Mouse (Mus musculus) ovary, postnatal 10 days (tissue): ENCODE data around the gene Nat10.

ENCODE experiments used
- DNase-seq: peaks from one replicate; pipeline ENCODE4 v3.0.0; 2022; ENCODE audit warnings: low spot score

The Nat10 gene

DNA sequence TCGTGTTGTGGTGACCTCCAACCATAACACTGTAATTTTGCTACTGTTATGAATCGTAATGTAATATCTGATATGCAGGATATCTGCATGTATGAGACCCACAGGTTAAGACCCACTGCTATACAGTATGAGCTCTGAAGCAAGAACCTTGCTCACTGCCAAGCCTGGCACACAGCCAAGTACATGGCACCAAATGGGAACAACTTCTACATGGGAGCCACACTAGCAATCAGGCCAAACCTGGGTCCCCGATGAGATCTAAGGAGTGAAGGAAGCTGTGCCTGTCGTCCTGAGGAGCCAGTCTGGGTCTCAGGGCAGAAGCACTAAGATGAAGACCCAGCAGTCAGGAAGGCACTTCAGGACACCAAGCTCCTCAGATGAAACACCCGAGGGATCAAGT, 15.6 kb downstream of the Nat10 start:
- no peak for DNase-seq

DNA sequence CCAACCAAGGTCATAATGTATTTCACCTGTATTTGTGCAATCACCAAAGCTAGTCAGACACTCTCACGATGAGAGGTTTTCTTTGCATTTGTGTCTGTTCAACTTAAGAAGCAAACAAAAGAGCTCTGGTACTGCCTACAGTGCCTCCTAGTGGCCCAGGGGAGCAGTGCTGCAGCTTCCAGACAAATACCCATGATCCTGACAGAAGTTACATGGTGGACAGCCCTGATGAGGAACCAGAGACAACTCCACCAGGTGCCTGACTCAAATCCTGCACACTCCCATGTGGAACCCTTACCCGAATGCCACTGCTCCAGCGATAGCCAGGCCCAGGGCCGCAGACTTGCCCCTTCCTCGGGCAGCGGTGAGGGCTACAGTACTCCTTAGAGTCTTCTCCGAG, 17.1 kb downstream of the Nat10 start:
- DNase-seq = no peak

DNA sequence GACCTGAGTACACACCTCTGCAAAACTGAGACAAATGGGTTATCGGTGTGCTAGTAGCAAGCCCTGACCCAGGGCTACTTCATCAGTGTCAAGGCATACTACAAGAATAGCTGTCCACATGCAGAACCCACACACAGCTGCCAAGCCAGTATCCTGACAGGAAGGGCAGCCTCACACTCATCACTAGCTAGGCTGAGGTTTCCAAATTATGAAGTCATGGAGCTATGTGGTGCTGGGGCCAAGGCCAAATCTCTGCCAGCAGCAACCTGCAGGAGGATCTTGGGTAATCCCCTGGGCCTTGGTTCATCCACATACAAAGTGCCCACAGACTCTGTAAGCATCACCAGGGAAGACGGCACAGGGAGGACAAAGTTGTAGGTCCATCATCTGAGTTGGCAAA, 17.5 kb downstream of the Nat10 start:
- DNase-seq = no peak

DNA sequence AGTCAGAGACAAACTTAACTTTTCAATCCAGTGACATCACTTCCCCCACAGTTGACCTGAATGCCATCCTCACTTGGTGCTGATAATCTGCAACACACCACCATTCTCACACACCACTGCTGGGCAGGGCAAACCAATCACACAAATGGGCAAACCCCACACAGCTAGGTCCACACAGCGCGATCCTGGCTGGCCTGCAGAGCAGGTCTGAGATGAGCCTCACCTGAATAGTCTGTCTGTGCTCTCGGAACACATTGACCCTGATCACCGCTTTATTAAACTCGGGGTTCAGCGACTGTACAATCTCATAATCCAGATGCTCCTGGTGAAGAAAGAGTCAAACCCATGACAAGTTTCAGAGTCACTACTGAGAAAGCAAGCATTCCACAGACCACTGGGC, 18.2 kb downstream of the Nat10 start:
- DNase-seq = no peak

DNA sequence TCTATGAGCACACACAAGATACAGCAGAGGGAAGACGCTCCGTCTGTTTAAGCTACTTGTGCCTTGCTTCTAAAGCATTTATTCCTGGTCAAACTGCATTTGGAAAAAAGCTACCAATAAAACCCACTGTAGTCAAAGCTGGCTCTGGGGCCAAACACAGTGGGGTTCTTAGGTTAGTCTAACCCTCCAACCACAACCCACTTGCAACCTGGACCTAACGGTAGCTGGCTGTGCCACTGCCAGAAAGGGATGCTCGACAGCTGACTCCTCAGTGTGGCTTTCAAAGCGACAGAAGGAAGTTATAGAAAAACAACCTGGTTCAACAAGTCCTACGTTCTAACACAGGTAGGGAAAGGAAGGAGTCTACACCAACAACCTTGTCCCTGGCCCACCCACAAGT, 29.6 kb downstream of the Nat10 start:
- DNase-seq = no peak

DNA sequence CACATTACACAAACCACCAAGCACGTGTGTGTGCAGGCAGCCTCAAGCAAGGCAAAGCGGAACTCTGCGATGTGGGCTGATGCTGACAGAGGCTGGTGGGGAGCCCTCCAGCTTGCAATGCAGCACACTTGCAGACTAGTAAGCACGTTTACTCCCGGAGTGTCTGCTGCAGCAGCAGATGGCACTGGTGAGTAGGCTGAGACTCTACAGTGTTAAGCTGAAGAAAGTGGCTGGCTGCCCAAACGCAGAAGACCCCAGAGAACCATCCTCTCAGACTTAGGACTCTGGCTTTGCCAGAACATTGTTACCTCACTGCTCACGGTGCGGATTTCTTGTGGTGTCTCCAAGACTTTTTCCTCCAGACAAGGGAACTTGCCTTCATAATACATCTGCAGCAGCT, 30.1 kb downstream of the Nat10 start:
- no peak for DNase-seq

DNA sequence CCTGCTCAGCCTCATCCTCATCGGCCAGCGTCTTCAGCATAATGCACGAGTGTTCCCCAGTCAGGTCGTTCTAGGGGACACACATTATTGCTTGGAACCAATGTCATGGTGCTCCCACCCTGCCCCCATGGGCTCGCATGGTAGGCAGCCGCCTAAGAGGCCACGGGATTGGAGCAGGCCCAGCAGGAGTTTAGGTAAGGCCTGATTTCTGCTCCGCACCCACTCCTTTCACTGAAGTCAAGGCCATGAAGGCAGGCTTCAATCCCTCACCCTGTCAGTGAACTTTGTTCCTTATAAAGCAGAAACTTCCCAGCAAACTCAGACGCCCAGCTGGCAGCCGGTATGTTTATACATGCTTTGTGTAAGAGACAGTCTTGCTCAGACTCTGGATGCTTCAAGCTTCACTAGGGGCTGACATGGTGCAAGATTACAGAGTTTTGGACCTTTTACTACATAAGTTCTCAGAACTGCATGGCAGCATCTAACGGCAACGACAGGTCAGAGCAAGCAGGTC, 33.0 kb downstream of the Nat10 start:
- DNase-seq = no peak

DNA sequence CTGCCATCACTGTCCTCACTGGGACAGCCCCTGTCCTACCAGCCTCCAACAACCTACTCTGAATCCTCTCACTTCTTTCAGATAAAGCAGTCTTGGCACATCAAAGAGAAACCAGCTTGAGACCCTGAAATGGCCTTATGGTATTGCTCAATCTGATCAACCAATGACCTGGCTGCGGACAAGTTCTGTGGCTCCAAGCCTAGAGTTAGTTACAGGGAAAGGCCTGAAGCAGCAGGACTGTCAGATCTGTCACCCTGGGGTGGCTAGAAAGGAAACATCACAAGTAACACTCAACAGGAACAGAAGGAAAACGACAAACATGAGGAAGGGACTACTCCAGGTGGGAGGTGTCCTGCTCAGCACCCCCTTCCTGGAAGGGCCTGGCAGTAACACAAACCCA, 36.5 kb downstream of the Nat10 start:
- no peak for DNase-seq

DNA sequence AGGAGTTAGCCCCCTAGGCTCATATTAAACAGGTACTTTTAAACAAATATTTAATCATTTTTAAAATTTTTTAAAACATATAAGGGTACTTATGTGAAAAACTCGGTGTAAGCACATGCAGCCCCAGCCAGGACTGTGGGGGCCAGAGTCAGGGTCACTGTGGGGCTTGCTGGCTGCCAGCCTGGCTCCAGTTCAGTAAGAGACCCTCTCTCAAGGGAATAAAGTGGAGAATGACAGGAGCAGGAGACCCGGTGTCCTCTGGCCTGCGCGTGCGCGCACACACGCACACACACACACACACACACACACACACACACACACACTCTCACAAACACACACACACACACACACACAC, 41.8 kb downstream of the Nat10 start:
- no peak for DNase-seq

DNA sequence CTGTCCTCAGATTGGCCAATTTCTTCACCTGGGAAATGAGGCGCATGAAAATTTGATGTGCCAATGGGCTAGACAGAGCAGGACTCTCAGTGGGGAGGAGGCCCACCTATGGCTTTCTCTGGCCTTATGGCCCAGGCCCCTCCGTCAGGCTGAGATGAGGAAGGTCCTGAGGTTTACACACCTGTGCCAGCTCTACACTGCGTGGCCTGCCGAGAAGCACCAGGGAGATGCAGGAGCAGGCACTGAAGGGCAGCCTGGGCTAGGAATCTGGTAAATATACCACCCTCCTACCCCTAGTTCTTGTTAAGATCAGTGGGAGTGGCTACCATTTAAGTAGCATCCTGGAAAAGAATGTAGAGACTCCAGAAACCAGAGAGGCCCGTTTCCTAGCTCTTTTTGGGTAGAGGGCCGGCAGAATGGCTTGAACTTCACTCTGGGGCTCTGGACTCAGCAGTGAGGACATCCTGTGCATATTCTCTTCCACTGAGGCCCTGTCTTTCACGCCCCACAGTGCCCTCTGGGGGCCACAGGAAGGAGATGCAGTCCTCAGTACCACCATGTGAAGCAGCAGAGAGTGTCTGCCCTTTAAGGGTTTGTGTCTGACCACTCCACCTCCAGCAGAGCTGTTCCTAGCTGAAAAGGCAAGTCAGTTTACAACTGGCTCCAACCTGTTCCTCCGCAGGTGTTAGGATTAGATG, 42.3 kb downstream of the Nat10 start:
- peak; percentile 39 for DNase-seq

DNA sequence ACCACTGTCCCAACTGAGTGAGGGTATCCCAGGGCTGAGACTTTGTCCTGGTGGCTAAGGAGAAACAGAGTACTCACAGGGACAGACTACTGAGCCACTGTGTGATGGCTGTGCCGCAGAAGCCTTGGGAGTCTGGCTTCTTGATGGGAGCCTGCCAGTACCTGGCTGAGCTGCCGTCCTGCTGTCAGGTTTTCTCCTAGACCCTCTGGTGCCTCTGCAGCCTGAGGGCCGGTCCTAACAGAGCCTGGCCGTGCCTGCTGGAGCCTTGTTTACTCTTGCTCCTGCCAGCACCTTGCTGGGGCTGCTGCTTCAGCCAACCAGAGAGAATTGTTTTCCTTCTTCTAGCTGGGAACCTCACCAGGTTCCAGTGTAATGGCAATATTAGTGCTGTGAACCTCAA, 46.7 kb downstream of the Nat10 start:
- DNase-seq = no peak

DNA sequence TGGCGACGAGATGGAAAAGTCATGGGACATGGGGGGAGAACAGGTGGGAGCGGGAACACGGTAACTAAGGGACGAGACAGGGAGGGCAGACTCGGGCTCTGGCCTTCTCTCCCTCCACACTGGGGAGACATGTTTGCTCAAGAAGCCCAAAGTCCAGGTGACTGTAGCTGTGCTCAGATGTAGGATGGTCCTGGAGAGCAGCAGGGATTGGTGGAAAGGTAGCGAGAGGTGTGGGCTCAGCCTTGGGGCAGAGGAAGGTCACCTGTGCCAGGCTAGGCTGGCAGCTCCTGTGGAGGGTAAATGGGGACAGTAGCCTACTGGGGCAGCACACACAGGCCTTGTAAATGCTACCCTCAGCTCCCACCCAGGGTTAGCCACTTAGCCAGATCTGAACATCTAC, 47.2 kb downstream of the Nat10 start:
- no peak for DNase-seq

DNA sequence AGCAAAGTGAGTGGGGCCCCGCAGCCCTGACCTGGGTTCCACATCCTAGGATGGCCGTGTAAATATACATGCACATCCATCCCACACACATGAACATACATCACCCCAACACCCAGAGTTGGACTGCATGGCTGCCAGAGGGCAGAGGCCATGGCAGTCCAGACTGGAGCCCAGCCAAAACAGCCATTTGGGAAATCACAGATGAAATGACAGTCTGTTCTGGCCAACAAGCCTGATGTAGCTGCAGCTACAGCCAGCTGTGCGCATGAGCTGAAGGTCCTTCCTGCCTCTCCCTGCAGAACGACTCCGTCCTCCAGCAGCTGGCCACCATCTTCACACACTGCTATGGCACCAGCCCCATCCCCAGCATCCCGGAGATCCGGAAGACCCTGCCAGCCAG, 50.2 kb downstream of the Nat10 start:
- no peak for DNase-seq

DNA sequence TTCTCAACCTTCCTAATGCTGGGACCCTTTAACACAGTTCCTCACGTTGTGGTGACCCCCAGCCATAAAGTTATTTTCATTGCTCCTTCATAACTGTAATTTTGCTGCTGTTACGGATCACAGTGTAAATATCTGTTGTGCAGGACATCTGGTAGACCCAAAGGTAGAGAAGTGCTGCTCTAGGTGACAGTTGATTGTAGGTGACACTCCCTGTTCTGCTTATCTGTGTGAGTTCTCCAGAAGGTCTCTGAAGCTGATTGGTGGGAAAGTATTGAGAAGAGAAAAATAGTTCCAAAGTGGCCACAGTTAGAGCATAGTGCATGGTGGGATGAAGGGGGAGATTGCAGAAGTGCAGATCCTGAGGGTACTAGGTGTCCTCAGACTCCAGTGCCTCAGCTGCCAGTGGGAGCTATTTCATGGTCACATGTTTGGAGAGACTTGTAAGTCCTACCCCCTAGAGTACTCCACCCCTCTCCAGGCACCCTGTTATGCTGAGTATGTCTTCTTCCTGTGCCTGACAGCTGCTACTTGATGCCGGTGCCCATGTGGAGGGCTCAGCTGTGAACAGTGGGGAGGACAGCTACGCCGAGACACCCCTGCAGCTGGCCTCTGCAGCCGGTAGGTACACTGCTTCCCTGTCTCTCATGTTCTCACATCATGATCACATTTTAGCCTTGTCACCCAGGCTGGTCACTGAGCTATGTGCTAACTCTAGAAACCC, 53.9 kb downstream of the Nat10 start:
- no peak for DNase-seq

DNA sequence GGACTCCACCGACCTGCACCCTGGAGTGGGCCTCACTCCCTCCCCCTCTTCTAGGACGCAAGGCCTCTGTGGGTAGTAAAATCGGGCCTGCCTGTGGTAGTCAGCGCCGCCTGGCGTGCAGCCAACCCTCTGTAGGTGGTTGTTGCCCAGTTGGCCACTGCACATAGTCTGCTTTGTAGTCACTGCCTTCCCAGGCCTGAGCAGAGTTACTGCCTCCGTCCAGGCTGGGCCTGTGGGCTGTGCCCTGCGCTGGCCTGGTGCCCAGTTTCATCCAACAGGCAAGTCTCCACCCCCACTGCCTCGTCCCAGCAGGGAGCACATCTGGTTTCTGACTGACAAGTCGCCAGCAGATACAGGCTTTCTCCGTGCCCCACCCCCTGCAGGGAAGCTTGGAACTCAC, 54.8 kb downstream of the Nat10 start:
- peak; percentile 35 for DNase-seq

DNA sequence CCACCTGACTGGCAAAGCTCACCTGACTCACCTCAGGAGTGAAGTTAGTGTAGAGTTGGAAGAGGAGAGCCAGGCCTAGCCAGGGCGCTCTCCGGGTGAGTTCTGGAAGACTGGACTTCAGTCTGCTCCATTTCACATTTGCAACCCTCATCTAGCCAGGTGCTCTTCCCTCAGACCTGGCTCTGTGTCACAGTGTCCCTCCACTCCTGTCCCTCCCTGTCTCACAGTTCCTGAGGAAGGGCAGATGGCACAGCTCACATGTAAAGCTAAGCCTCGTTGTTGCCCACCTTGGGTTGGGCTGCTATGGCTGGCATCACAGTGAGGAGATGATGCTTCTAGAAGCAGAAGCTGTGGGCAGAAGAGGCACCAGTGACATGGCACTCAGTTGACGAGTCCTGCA, 55.2 kb downstream of the Nat10 start:
- DNase-seq = no peak

DNA sequence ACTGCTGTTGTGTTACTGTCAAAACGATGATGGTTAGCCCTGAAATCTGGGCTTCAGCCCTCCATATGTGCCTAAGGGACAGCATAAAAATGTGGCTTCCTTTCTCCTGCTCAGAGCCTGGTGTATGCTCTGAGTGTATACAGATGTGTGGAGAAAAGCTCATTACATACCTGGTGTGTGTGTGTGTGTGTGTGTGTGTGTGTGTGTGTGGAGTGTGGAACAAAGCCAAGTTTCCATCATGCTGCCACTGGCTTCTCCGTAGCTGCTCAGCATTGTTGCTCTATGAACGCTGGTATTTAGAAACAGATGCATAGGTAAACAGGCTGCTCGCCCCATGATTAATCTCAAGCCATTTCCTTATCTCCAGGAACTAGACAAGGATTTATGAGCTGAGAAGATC, 57.2 kb downstream of the Nat10 start:
- no peak for DNase-seq

DNA sequence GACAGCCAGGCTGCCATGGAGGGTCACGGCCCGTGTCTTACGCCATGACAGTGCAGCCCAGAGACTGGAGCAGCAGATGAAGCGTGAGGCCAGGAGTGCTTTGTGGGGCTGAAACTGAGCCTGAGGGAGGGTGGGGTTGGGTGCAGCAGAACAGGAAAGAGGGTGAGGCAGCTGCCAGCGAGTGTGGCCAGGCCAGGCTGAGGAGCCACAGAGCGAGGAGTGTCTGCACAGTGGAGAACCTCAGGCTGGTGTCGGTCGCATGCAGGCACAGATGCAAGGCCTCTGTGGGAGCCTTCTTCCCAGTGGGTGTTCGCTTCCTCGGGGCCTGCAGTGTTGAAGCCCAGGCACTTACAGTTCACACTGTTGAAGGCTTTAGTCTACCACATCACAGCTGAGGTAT, 57.7 kb downstream of the Nat10 start:
- DNase-seq = no peak

DNA sequence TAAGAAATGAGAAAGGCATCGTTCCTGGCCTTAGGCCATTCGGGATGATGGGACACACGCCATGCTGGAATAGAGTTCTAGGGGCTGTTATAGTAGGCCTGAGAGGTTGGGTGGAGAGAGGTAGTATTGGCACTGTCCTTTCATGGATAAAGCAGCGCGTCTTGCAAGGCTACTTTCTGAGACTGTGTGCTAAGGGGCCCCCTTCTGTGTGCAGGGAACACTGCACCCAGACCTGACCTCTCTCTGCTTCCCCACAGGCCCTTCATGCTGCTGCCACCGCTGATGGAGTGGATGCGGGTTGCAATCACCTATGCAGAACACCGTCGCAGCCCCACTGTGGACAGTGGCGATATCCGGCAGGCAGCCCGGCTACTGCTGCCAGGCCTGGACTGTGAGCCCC, 60.6 kb downstream of the Nat10 start:
- no peak for DNase-seq

DNA sequence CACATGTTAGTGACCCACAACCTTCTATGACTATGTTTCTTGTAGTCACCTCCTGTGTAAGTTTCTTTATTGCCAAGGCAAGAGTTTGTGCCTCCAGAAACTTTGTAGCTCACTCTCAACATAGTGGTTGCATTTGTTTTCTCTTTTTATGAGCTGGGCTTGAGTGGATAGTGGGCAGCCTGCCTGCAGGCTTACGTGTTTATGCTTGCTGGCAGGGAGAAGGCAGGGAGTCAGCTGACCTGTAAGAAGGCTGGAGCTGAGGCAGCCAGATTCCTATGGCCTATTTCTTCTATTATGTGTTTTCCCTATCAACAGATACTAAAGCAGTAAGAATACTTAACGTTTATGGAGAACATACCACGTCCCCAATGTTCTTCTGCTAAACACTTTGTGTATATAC, 64.9 kb downstream of the Nat10 start:
- no peak for DNase-seq

DNA sequence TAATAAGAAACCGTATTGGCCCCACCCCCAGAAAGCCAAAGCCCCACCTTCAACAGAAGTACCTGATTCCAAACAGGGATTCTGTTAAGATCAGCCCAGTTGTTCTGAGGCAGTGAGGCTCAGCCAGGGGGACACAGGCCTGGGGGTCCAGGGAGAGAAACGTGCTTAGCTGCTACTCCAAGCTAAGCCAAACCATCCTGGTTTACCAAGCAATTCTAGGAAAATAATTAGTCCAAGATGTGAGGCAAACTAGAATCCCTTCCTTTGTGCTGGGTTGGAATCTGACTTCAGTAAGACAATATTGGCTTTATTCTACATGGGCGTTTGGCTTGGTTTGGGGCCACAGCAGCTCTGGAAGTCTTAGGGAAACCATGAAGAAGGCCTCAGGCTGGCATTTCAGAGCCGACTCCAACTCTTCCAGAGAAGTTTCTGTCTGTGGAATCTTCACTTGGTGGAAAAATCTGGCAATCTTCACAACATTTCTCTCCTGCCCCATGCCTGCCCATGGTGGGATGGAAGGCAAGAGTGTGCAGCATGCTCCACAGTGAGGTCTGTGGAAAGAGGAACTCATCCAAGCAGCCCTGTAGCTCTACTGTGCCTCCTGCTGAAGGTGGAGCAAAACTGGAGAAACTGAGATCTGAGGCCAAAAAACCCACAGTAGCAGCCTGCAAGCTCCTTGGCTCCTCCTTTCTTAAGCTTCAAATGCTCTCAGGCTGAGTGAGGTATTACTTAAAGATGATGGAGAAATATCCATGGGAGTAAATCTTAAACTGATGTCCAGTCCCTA, 66.1 kb downstream of the Nat10 start:
- no peak for DNase-seq

DNA sequence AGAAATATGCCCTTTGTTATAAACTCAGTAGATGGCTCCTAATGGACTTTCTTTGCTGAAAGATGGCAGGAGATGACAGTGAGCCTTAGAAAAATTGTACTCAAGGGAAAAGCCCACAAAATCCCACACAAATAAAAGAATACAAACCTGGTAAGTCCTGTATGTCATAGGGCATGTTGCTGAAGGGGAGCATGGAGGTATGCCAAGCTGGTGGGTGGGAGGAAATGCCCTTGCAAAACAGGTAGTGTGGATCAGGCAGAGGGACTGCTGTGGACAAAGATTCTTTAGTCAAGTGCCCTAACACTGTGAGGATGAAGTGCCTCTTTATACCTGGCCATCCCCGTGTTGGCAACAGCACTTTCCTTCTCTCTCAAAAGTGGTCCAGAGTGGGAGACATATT, 68.3 kb downstream of the Nat10 start:
- no peak for DNase-seq

DNA sequence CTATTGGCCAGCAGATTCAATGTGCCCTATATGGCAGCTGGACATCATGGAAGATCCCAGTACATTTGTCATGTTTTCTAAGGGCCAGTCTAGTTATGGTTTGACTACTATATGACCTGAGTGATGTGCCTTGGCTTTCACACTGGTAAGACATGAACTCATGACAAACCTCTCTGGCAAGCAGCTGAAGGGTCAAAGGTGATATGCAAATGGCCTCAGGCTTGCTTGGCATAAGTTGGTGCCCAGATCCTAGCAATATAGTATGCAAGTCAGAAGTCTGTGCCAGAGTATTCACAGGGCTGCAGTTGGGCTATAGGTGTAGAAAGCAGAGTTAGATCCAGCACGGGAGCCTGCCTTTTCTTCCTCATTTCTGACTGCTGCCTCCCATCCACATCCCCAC, 69.8 kb downstream of the Nat10 start:
- no peak for DNase-seq
